Mouse (Mus musculus): Measurements from ENCODE around the gene Cyb5d1.

- TF ChIP-seq CTCF (IDR thresholded peaks at IDR 0.05; ENCODE audit: low read depth, low read length), result peak; percentile 55; the same call in 1 of the 2 replicates
- no peak for TF ChIP-seq POLR2A (IDR thresholded peaks at IDR 0.05; ENCODE audit: borderline replicate concordance, low read depth, low read length)
Measured at GRCm38 (mm10) chr11:69401210-69401637, 5.8 kb upstream of the Cyb5d1 start.

Data from bone marrow macrophage, adult 2 months (primary cell).